Mouse (Mus musculus) kidney, adult 2 months (tissue): ENCODE data around the gene Acbd6.

Source experiments
- CTCF ChIP-seq: fragments of 200-500 bp; conservative IDR thresholded peaks from 2 replicates; pipeline ENCODE4 v1.5.1; 2011; ENCODE audit warnings: low read depth, mild to moderate bottlenecking, control low read depth, low read length, moderate library complexity, mixed read lengths; ENCODE audit not compliant: insufficient read depth, insufficient read length
- POLR2A ChIP-seq: fragments of 200-500 bp; IDR thresholded peaks from one replicate; pipeline ENCODE4 v1.6.1; 2011; ENCODE audit warnings: low read depth, low read length, control low read depth

- TF ChIP-seq CTCF = no peak
- no peak for TF ChIP-seq POLR2A
Observed at GRCm38 (mm10) chr1:155558012-155558842, at the start of gene Acbd6.
